Mouse (Mus musculus): ENCODE data around the gene Gm20888. TPM values are rescaled to one million over a fixed set of nuclear protein-coding genes. Genes with fewer than 3 reads are reported as not detected.
"Not testable (repeated sequence)": the region's sequence is repeated elsewhere in the genome, so short reads cannot be mapped to it uniquely, and the experiment has no call there.

The Gm20888 gene
- total RNA-seq (2015; ENCODE audit: low replicate concordance) (not detected in 2 replicates), total RNA-seq (2017; ENCODE audit: low replicate concordance) (not detected in 2 replicates)

- ATAC-seq (replicated peaks; ENCODE audit: low FRiP score, poor library complexity, severe bottlenecking), result not testable (repeated sequence)
These were observed at the start of gene Gm20888 for GRCm38 (mm10) chrY:70441582-70441981. TSS of gene Gm20888 (plus strand) at chrY:70441882.

Other genes with a start within 250 kb of the Gm20888 start
- gene Gm21118, start 168.2 kb upstream of the Gm20888 start, total RNA-seq (2015; ENCODE audit: low replicate concordance), result not detected in 2 replicates
- gene Gm21118, start 168.2 kb upstream of the Gm20888 start, total RNA-seq (2017; ENCODE audit: low replicate concordance), result not detected in 2 replicates
- not detected in 2 replicates for gene Gm29423, start 138.6 kb upstream of the Gm20888 start, total RNA-seq (2015; ENCODE audit: low replicate concordance)
- gene Gm29423, start 138.6 kb upstream of the Gm20888 start, total RNA-seq (2017; ENCODE audit: low replicate concordance), result not detected in 2 replicates
- gene Gm29644, start 138.5 kb upstream of the Gm20888 start, total RNA-seq (2015; ENCODE audit: low replicate concordance), result not detected in 2 replicates
- gene Gm29644, start 138.5 kb upstream of the Gm20888 start, total RNA-seq (2017; ENCODE audit: low replicate concordance), result not detected in 2 replicates